Mouse (Mus musculus) adrenal gland, adult 2 months (tissue): Measurements from ENCODE around the gene Gabrb1. TPM values are rescaled to one million over a fixed set of nuclear protein-coding genes. Genes with fewer than 3 reads are reported as not detected.

ENCODE experiments used
- DNase-seq: peaks from one replicate; pipeline ENCODE4 v3.0.0; 2021
- polyA plus RNA-seq: library from polyadenylated mRNA; depleted of rRNA; stranded (reverse); fragments of >200 nt; gene quantifications from 2 replicates; pipeline ENCODE4 v1.2.3, GENCODE M21; 2012; rRNA removed
- total RNA-seq, 2 experiments: library from RNA; stranded (reverse); gene quantifications; 2 replicates each; pipeline ENCODE4 v1.2.3; 2021

Gene Gabrb1
- total and polyA plus RNA-seq, 3 experiments: 0.03 to 0.26 (median 0.06) TPM

DNA sequence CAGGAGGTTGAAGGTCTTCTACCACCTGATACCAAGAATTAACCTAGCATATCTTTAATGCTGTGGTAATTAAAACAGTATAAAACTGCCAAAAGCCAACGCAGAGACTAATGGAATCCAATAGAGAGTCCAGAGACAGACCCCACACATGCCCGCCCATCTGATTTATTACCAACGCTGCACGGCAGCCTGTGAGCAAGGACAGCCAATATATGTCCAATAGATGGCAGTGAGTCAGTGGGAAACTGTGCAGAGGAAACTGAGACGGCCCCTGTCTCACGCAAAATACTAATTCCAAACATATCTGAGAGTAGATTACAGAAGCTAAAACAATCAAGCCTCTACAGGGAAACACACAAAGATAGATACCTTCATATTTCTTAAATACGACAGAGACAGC, 506.5 kb downstream of the Gabrb1 start:
- no peak for DNase-seq

DNA sequence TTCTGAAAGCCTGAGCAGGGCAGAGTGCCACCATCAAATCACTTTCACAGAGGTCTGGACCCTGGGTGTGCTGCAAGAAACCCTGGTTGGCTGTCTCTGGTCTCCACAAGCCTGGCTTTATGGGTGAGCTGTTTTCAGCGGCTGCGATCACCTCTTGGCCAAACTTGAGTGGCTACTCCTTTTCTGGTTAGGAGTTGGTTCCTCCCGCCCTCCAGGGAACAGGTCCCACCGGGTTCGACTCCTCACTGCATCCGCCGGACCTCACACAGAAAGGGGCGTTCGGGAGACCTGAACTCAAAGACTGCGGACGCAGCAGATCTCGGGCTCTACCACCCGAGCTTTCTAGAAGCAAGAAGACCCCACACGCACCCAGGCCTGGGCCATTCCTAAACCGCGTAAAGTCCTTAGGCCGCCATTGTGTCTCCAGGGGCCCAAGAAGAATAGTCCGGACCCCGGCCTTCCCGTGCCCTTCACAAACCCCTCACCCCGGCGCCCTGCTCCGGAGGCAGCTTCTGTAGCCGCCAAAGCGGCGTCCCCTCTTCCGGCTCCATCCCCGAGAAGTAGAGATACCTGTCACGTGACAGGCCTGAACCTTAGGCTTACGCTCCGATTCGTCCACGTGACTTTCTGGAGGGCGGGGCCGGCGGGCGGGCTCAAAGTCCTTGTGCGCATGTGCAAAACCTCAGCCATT, 509.8 kb downstream of the Gabrb1 start, which contains the start of gene Commd8:
TSS of gene Commd8 (minus strand) at position 596 of the 691 bp plus-strand sequence.
- peak; percentile 95 for DNase-seq

DNA sequence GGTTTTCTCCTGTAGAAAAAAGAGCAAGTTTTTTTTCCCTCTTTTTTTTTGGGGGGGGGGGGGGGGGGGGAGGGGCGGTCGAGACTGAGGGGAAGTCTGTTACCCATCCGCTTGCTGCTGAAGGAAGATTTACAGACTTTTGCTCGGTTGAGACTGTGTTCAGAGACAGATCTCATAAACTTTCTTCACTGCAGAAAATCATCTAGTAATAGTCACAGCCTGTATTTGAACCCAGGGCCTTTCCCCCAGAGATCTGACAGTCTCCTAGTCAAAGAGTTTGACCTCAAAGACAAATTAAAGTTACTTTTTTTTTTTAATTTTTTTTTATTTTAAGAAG, 510.3 kb downstream of the Gabrb1 start:
- no peak for DNase-seq

DNA sequence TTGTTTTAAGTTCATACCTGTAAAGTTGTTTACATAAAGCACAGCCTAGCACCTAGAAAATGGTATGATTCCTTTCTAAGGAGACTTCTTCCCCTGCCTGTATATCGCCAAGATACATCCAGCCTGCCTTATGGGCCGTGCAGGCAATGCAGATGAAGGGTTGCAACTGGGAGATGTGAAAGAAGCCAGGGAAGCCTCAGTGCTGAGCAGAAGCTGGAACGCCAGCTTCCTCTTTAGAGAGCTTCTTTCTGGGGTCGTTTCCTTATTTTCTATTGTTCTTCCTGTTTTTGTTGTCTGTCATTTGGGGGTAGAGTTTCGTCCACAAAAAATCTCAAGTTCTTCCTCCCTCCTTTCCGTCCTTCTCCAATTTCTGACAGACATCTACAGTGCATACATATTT, 512.2 kb downstream of the Gabrb1 start:
- no peak for DNase-seq

DNA sequence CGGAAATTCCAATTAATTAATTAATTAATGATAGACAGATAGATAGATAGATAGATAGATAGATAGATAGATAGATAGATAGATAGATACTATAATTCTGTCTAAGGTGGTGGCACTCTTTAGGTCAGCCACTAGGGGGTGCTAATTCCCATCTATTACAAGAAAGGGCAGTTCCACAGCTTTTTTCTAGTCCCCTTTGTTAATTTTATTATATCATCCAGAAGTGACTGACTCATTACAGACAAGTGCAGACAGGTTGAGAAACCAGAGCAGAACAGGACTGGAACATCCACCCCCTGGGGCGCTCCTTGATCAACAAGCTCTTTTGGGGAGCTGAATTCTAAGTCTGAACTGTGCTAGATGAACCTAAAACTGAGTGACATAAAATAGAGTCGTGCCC, 514.8 kb downstream of the Gabrb1 start:
- peak; percentile 53 for DNase-seq

DNA sequence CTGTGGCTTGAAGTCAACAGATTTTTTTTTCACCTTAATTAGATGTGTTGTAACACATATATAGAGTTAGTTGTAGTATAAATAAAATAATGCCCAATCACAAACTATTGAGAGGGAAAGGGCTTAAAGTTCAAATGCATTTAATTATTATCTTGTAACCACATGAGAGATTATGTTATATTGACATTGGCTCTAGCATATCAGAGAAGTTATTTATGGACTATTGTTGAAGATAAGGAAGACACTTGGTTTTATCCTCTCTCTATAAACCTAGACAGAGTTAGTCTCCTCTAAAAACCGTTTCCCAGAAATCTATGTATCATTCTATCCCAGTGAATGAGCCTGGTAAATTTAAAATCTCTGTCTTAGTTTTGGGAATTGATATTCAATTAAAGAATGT, 515.6 kb downstream of the Gabrb1 start:
- no peak for DNase-seq

DNA sequence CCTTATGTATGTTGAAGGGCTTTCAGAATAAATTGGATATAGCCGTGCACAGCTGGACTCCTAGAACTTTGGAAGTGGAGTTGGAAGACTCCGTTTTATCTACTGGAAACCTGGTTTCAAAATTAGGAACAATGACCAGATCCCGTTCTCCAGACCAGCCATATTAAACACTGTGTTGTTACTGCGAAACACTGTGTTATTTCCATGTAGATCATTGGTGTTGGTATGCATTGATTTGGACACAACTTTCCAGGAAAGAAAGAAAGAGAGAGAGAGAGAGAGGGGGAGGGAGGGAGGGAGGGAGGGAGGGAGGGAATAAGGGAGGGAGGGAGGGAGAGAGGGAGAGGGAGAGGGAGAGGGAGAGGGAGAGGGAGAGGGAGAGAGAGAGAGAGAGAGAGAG, 517.1 kb downstream of the Gabrb1 start:
- DNase-seq: no peak

DNA sequence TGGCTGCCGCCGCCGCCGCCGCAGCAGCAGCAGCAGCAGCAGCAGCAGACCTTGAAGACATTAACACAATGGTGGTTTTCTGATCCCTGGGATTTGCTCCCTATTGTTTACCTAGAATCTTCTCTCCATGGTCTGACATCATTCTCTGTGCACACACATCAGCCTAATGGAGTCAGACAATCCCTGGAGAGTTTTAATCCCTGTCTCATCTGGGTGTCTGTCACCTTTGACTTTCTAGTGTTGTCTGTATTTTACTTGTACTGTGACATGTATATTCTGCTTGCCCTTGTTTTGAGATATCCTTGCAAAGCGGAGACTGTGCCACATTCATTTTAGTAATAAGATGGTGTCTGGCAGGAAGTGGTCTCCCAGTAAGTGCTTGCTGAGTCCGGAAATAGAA, 517.6 kb downstream of the Gabrb1 start:
- no peak for DNase-seq

DNA sequence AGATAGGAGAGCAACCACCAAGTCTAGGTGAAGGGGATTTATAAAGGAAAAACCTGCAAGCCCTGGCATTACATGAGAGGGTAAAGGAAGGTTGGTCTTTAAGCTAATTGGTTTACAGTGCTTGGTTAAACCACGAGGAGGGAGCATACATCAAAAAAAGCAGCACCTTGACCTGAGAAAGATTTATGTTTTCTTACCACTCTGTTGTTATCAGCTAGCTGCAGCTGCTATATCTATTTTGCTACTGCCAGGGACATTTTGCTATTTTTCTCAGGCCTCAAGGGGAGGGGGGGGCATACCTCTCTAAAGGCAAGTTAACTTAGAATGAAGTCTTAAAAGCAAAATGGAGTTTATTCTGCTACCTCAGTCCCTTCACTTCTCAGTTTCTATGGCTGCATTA, 523.3 kb downstream of the Gabrb1 start:
- DNase-seq: no peak

DNA sequence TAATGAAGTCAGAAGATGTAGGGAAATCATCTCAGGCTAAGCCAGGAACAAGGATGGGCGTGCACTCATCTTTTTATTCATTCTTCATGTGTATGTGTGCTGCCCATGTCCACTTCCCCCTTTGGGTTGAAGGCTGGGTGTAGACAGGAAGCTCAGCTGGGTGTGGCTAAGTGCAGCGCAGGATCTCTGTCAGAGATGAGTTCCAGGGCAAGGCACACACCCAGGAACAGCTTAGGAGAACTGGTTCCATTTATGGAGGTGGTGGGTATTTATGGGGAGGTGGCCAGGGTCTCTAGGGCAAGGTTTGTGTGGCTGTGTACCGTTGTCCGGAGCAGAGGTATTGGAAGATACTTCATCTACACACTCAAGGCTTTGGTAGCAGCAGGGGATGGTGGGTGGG, 524.9 kb downstream of the Gabrb1 start:
- DNase-seq: no peak

DNA sequence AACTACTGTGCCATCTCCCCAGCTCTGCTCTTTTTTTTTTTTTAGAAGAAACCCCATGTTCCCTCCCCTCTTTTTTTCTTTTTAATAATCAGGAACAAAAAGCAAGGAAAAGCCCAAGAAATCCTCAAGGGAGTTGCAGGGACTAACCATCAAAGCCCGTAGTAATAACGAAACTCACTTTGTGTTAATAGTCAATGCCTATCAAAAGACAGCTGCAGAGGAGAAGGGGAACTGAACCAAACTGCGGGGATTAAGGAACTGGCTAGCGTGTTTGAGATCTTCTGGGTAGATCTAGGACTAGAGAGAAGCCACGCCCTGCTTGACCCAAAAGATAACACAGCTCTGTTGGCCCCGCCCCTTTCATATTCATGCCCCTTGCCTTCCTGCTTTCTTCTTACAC, 526.0 kb downstream of the Gabrb1 start:
- no peak for DNase-seq

DNA sequence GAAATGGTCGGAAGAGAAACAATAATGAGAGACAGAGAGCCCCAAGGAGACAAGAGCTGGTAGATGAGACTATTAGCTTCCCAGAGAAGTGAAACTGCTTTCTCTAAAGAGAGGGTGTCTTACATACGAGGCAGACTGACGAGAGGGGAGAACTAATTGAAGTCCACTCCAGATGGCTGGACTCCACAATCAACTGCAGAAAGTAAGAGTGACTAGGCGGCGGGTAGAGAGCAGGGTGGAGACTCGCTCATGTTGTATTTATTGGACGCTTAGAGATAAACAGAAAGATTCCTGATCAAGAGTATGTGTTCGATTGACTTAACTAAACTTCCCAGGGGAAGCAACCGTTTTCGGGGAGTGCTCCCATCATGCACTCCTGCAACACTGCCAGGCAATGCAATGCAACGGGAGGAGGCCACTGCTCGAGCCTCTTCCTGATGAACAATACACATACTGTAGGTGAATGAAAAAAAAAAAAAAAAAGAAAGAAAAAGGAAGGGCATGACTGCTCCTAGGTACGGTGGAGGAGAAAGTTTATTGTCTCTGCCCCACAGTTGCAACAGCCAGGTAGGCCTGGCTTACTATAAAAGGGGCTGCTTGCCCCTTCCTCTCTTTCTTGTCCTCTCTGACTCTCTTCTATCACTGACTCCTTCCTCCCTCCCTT, 526.7 kb downstream of the Gabrb1 start:
- DNase-seq: no peak

DNA sequence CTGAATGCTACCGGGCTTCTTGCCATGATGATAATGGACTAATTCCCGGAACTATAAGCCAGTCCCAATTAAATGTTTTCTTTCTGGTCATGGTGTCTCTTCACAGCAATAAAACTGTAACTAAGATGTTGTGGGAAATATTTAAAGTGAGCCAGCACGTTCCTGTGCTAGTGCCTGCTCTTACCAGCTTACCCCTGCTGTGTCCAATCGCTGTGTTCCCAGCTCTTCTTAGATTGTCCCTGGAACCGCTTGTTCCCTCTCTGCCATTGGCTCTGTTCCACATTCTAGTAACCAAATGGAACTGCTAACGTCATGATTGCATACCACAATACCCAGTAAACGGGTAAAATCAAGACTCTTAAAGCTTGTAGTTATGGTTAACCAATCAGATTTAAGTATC, 533.2 kb downstream of the Gabrb1 start:
- DNase-seq: no peak

DNA sequence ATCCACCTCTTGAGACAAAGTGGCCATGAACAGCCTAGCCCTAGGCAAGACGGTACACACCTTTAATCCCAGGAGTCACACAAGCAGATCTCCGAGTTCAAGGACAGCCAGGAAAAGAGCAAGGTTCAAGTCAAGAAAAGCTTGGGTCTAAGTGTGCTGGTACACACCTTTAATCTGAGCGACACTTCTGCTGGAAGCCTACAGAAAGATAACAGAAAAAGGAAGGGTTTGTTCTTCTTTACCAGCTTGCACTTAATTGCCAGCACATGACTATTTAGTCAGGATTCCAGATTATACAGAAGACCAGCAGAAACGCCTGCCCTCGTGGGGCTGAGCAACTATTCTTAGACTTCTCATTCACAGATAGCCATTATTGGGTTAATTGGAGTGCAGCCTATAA, 534.0 kb downstream of the Gabrb1 start:
- no peak for DNase-seq

DNA sequence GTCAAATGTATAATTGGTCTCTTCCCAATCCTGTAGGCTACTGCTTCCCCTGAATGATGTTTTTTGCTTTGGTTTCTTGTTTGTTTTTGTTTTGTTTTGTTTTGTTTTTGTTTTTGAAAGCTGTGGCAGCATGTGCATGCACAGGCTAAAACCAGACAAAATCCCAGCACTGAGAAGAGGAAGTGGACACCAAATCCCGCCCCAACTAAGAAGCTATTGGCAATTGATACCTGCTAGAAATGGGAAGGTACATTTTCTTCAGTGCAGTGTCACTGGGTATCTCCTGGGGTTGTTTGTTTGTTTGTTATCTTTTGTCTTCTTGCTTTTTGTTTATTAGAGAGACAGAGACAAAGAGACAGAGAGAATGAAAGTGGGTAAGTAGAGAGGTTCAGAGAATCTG, 537.5 kb downstream of the Gabrb1 start:
- DNase-seq: no peak

Other genes with a start within 250 kb of the Gabrb1 start
- gene Cox7b2, start 109.9 kb upstream of the Gabrb1 start, total RNA-seq: not detected
- gene Cox7b2, start 109.9 kb upstream of the Gabrb1 start, polyA plus RNA-seq: not detected in 2 replicates
- under 1 TPM; 0.06 to 0.21 TPM for gene Gabra4, start 195 bp downstream of the Gabrb1 start, total RNA-seq
- 0.04 TPM in 1 of 2 replicates, not detected in the other for gene Gabra4, start 195 bp downstream of the Gabrb1 start, polyA plus RNA-seq